Mouse (Mus musculus): ENCODE results near the gene Sema3g.

Sema3g gene

DNA sequence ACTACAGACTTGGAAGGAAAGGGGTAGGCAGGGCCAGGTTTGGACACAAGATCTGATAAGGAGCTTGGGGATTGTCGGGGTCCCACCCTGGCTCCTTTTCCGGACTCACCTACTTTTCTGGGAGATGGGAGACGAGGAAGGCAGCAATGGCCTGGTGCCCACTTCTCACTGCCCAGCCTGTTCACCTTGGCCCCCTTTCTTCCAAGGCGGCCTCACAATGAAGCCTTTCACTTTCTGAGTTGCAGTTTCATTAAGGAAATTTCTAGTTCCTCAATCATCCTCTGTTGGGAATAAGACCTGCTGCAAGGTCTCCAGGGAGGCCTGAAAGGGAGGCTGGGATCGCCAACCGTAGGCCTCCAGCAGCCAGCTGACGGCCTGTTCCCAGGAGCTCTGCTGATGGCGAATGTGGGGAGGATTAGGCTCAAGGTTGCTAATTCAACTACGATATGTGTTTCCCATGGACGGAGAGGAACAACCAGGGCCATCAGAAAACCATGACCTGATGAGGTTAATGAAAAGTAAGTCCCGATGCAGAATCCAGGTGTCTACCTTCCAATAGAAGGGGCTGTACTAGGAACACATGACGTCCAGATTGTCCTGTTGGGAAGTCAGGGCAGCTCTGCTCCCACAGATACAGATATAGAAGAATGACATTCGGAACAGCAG lies 14.9 kb downstream of the Sema3g start:
- no peak for DNase-seq (ENCODE audit: low spot score in 2 of 2)

DNA sequence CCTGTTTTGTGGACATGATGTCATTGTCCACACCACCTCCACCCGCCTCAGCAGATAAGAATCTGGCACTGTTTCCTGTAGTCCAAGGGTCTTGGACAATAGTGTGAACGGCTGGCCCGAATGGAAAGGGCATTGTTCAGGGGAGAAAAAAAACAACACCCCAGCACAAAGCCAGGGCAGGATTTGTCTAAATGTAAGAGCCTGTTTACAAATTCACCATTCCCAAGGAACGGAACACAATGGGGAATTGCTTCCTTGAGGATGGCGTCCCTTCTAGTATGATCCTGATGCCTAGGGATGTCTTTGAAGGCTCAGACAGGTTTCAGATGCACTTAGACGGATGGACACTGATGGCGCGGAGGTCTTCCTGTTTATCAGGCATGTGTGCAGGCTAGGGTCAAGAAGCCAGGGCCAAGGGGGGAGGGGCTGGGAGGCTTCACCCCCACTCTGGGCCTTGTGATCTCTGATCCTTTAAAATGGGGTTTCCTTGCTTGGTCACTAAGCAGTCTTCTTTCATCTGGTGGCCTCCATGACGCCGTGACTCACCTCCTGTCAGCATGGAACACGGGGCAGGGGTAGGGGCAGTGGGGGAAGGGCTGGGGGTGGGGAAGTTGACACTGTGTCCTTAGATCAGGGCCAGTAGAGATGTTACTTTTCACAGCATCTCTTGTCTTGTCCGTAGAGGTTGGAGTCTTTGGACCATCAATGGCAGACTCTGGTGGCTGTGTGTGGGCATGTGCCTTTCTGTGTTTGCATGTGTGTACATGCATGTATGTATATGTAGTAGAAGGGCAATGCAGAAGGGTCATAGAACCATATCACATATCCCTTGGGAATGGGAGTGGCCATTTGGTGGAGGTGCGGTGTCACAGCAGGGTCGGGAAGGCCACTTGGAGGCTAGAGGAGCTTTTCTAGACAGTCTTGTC lies 15.7 kb downstream of the Sema3g start:
- no peak for DNase-seq (ENCODE audit: low spot score in 2 of 2)

DNA sequence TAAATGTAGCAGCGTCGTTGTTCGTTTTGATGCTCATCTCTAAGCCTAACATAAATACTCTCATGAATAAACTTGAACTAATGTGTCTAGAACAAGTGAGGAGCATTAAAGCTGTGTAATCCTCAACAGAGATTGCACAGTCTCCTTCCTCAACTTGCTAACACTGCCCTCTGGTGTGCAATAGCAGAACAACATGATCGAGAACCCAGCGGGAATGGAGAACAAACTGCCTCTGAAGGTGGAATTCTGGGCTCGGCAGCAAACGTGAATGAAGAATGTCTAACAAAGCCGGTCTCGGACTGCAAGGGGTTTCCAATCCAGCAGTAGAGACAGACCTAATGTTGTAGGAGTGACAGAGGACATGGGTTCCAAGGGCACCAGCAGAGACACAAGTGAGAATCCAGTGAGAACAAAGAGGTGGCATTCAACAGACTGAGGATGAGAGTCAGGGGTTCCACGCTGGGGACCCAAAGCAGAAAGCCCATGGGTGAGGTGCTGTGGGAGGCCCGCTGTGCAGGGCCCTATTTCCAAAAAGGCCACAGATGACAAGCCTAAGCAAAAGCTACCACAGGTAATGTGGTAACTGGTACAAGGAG lies 16.4 kb downstream of the Sema3g start:
- DNase-seq (ENCODE audit: low spot score in 2 of 2): peak; percentile 50 to 68

DNA sequence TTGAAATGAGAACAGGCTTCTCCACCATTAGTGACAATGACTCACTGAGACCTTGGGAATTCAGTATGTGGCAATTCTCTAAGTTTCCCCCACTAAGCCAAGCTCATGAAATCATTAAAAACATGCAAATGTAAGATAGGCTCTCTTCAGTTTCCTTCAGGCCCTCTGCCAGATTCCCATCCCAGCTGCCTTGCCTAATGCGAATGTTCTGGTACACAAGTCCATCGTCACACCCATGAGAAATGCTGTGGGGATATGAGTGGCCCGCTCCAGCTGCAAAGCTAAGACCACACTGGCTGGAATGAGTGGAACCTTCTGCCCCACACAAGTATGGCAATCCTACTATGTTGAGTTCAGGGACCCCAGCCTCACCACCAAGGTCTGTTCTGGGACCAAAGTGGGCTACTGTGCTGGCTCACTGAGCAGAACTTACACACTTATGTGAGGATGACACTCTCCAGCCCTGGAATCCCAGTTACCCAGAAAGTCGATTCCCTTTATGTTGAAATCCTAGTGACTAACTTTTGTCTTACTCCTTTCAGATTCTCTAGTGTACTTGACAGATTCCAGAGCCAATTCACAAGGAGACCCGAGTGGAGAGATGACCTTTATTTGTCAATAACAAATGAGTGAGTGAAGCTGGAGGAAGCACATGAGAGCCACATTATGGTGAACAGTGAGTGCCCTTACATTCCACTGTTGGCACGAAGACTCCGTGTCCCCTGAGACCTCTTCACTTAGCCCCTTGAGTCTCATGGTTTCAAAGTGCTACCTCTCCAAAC lies 19.6 kb downstream of the Sema3g start:
- DNase-seq (ENCODE audit: low spot score in 2 of 2): no peak

DNA sequence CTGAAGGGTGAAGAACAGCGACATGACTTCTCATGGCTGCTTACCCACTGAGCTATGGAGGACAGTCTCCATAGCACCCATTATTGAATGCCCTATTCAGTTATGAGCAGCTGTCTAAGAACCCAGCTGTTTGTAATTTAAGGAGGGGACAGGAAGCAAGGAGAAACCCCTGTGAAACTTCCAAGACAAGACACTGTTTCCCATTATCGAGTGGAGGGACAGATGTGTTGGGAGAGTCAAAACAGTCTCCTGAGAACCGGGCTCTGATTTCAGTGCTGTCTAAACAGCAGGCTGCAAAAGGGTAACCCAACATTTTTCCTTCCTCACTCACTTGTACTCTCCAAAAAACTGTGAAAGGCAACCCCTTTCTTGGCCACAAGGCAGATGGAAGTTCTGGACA lies 22.9 kb downstream of the Sema3g start:
- DNase-seq (ENCODE audit: low spot score in 2 of 2): no peak

DNA sequence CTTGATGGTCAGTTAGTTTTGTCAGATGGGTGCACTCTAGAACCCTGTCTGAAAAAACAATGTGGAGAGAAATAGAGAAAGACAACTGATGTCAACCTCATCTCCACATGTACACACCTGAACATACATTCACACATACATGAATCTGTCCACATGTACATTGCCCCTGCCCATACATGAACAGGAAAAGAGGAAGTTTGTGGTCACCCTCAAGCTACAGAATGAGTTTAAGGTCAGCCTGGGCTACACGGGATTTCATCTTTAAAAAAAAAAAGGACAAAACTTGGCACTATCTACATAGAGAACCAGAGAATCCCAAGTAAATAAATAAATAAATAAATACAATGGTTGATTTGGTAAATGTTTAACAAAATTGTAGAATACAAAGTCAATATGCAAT lies 27.1 kb downstream of the Sema3g start:
- no peak for DNase-seq (ENCODE audit: low spot score in 2 of 2)

DNA sequence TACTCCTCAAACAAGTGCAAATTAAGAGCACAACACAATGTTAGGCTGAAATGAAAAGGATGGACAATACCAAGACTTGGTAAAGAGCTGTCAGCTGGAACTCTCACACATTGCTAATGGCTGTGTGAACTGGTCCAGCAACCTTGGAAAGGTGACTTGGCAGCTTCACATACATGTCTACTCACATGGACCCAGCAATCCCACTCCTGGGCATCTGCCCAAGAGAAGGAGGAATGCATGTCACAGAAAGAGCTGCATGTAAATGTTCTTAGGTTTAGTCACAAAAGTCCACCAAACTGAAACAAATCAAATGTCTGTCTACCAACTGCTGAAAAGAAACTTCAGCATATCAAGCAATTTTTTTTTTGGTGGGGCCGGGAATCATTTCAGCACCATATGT lies 28.3 kb downstream of the Sema3g start:
- no peak for DNase-seq (ENCODE audit: low spot score in 2 of 2)

DNA sequence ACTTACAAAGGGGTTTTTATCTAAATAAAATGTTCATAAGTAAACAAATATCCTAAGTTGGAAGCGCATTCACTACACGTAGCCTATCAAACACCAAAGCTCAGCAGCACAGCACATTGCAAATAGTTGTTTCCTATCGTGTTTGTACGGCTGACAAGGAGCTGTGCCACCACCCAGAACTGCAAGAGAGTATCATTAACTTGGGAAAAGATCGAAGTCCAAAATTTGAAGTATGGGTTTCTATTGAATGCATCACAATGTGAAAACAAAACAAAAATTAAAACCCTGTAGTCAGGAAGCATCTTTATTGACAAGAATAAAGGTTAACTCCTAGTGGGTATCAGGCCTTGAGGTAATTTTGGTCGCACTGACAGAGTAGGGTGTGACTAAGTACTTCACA lies 30.7 kb downstream of the Sema3g start:
- no peak for DNase-seq (ENCODE audit: low spot score in 2 of 2)

DNA sequence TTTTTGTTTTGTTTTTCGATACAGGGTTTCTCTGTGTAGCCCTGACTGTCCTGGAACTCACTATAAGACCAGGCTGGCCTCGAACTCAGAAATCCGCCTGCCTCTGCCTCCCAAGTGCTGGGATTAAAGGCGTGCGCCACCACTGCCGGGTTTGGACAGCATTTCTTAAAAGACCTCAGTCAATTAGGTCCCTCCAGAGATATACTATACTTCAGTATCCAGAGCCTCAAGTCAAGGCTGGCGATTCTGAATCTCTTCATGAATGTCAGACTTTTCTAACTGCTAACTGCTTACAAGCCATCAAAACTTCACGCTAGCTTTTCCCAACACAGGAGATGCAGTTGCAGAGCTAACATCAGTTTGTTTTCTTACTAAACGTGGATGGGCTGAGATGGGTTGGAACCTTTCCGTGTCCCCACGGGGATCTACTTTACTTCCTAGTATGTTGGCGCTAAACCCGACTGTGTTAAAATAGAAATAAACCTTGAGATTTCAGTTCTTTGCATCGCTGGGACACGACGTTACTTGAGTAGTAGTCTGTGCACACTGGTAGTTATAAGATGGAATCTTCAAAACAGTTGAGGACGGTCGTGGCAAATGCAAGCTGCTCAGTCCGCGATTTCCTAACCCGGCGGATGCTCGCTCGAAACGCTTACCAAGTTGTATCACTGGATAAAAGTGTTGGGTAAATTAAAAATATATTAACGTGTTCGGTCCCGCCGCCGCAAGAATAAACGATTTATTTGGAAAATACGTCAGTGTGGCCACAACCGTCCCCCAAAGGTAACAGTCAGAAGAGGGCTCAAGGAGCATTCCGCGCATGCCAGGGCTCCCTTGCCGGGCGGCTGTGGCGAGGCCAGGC lies 32.8 kb downstream of the Sema3g start:
- no peak for DNase-seq (ENCODE audit: low spot score in 2 of 2)

DNA sequence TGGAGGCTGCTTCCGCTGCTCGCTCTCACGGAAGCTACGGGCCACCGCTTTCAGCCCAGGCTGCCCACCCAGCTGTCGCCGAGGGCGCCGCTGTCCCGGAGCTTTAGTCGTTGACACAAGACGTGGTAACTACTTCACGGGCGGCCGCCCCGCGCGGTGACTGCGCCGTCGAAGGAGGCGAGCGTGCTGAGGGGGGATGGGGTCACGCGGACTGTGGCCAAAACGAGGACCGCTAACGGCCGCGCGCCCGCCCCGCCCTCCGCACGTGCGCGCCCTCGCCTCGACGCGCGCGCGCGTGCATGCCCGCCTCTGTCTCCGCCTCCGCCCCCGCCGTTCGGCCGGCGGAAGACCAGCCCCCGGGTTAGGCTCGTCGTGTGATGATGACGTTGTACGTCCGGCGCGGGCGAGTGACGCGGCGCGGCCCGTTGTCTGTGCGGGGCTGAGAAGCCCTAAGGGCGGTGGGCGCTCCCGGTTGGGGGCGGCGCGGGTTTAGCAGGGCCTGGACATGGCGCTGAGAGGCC lies 33.5 kb downstream of the Sema3g start, which contains the start of the genes Phf7 and Bap1:
Gene Phf7, minus strand, starts transcription at position 234 of the 521 bp plus-strand sequence.
Gene Bap1, plus strand, starts transcription at position 367 of the 521 bp plus-strand sequence.
- DNase-seq (ENCODE audit: low spot score in 2 of 2): peak; percentile 92 to 94

DNA sequence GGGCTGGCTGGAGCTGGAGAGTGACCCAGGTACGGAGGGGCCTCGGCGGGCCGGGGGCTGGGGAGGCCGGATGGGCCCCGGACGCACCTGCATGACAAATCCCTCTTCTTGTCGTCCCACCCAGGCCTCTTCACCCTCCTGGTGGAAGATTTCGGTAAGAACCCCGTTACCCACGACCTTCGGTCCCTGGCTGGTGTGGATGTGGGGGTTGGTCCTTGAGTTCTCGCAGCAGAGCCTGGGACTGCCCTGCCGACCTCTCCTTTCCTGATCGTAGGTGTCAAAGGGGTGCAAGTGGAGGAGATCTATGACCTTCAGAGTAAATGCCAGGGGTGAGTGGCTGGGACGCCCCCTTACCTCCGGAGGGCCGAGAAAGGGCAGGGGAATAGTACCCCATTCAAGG lies 34.0 kb downstream of the Sema3g start:
- no peak for DNase-seq (ENCODE audit: low spot score in 2 of 2)

DNA sequence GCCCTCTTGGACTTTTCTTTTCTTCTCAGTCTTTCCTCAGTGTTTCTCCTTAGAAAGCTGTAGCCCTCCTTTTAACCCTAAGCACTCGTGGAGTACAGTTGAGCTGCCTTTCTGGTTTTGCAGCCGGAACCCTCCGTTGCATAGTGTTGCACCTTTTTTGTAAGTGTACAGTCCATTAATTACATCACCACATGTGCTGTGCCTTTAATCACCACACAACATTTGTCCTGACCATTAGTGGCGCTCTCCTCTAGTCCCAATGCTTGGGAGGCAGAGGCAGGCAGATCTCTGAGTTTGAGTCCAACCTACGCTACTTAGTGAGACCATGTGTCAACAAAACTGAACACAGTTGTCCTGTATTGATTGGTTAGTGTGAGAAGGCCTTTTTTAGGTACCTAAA lies 34.4 kb downstream of the Sema3g start:
- no peak for DNase-seq (ENCODE audit: low spot score in 2 of 2)

DNA sequence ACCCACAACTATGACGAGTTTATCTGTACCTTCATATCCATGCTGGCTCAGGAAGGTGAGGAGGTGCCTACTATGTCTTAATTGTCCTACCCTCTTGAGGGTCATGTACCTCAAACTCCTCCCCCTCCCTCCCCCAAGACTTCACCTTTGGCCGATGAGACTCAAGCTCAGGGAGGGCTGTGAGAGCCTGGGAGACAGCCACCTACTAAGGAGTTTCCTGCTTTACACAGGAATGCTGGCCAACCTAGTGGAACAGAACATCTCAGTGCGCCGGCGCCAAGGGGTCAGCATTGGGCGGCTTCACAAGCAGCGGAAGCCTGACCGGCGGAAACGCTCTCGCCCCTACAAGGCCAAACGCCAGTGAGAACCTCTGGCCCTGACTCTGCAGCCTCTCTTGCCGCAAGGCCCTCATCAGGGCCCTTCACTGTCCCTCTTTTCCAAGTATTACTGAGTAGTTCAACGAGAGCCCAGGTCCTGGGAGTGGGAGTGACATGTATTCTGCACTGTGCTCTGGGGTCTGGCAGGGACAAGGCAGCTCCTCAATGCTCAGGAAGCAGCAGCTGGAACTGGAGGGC lies 40.9 kb downstream of the Sema3g start:
- DNase-seq (ENCODE audit: low spot score in 2 of 2): no peak

DNA sequence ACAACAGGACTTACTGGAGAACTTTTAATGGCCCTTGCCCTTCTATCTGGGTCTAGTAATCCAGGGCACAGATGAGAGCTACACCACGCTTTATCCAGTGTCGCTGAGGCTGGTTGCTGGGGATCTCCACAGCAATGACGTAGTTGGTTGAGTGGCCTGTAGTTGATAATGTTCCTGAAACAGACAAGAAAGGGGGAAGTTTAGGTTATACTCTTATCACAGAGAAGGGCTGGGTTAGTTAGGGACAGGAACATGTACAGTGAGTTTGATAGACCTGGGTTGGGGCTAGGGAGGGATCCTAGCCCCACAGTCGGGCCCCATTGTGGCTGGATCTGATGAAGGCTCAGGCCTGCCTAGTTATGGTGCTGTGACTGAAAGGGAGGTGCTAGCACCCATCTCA lies 42.7 kb downstream of the Sema3g start:
- DNase-seq (ENCODE audit: low spot score in 2 of 2): no peak

DNA sequence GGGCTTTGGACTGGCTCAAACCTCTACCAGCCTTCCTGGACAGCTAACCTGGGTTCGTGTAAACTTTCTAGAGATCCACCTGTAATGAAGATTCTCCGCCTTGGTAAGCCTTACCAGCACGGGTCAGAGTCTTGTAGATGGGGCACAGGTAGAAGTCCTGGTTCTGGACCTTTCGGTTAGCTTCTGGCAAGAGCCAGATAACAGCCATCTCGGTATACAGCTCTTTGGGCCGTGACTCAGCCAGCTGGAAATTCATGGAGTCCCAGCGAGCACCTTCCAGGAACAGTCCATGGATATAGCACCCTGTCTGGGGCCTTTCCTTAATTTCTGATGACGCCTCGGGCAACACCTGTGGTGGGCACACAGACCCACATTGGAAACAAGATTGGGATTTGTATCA lies 43.3 kb downstream of the Sema3g start:
- no peak for DNase-seq (ENCODE audit: low spot score in 2 of 2)

DNA sequence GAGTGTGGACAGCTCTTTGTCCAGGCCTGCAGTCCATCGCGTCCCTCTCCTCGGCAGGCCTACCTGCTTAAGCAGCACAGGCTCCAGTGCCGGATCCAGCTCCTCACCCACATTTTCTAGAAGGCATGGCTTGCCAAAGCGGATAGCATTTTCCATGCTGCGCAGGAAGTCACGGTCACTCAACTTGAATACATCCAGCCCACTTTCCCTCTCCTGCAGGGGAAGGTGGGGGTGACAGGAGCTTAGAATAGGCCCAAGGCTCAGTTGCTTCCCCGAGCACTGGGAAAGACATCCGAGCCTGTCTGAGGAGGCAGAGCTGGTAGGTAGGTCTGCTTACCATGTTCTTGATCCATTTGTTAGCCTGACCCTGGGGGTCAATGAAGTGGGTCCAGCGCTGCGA lies 50.0 kb downstream of the Sema3g start:
- no peak for DNase-seq (ENCODE audit: low spot score in 2 of 2)

DNA sequence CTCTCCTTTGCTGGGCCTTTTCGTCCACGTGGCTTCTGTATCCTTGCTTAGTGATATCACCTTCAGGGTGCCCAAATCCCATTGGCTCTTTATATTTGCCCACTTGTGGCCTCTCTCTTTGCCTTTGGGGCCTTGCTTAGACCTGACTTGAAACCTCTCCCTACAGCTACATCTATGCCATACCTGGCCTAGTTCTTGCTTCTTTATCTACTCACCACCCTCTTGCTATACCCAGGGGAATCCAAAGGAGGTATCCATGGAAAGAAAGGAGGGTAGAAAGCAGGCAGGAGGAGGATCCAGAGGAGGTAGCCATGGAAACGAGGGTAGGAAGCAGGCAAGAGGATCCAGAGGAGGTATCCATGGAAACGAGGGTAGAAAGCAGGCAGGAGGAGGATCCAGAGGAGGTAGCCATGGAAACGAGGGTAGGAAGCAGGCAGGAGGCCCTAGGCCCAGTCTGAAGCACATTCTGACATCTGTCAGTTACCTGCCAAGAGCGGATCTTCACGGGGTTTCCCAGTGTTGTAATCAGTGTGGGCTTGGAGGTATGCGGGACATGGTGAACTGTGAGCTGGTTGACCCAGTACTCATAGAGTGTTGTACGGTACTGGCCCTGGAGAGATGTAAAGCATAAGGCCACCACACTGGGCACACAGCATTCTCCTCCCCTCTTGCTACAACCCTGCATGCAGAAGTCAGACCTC lies 50.8 kb downstream of the Sema3g start:
- no peak for DNase-seq (ENCODE audit: low spot score in 2 of 2)

DNA sequence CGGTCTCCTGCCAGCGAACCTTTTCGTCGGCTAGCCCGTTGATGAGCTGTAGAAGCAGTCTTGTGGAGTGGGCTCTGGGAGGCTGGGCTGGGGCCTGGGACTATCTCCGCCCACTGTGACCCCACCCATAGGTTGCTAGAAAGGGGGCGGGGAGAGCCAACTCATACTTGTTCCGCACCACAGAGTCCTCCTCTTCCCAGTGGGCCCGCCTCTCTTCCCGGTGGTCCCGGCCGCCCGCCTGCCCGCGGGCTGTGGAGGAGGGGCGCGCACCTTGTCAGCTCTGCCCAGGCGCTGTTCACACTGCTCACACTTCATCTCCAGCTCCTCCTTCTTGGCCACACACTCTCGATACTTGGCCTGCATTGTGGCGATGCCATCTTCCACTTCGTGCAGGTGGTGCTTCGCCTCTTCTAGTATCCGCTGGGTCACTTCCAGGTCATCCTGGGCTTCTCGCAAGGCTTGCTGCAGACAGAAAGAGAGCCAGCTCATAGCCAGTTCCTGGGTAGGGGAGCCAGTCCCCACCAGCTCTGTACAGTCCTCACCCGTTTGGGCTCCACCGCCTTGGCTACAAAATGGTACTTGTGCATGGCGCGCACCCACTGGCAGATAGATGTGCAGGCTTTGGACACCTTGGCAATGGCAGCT lies 51.9 kb downstream of the Sema3g start:
- DNase-seq (ENCODE audit: low spot score in 2 of 2): no peak

DNA sequence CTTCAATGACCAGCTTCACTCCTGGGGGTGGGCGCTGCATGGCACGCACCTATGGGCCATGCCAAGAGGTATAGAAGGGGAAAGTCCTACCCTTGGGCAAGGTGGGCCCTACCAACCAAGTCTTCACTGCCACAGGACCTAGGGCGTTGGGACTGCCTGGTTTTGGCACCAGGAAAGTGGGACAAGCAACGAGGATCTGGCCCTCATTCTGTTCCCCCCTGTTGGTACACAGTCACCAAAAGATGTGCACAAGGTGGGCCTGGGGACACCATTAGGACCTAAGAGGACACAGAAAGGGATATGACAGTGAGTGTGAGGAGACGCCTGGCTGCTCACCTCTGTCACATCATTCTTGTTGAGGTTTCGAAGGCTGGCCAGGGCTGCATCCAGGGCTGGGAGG lies 53.5 kb downstream of the Sema3g start:
- no peak for DNase-seq (ENCODE audit: low spot score in 2 of 2)
